Mouse (Mus musculus) heart, embryonic 16.5 days (tissue): Measurements from ENCODE around the gene Basp1. TPM values are rescaled to one million over a fixed set of nuclear protein-coding genes. Genes with fewer than 3 reads are reported as not detected.

Experiments
- ATAC-seq: fragments of 200-750 bp; cut with Nextera tagmentation; replicated peaks from 2 replicates; pipeline ENCODE4 v1.8.0; 2017; ENCODE audit warnings: moderate number of reproducible peaks; ENCODE audit not compliant: insufficient read depth, low FRiP score; ENCODE audit errors: extremely low read depth
- H3K27ac ChIP-seq: fragments of 300-500 bp; sonication (generic); 2 replicates; pipeline ENCODE4 v1.5.1; 2014; ENCODE audit warnings: mild to moderate bottlenecking, low read length, control low read depth, moderate library complexity
- H3K27me3 ChIP-seq: fragments of 300-500 bp; sonication (generic); 2 replicates; pipeline ENCODE4 v1.6.1; 2014; ENCODE audit warnings: low read length, mixed read lengths; ENCODE audit not compliant: control insufficient read depth, insufficient read depth
- H3K36me3 ChIP-seq: fragments of 300-500 bp; sonication (generic); 2 replicates; pipeline ENCODE4 v1.6.1; 2014; ENCODE audit not compliant: control insufficient read depth, insufficient read depth
- H3K4me1 ChIP-seq: fragments of 300-500 bp; sonication (generic); 2 replicates; pipeline ENCODE4 v1.6.1; 2014; ENCODE audit warnings: low read length, mixed read lengths; ENCODE audit not compliant: control insufficient read depth, insufficient read depth
- H3K4me2 ChIP-seq: fragments of 300-500 bp; sonication (generic); 2 replicates; pipeline ENCODE4 v1.6.1; 2014; ENCODE audit warnings: low read depth, mild to moderate bottlenecking, control low read depth, low read length
- H3K4me3 ChIP-seq: fragments of 300-500 bp; sonication (generic); 2 replicates; pipeline ENCODE4 v1.5.1; 2014; ENCODE audit warnings: mild to moderate bottlenecking, control low read depth, low read length
- H3K9ac ChIP-seq: fragments of 300-500 bp; sonication (generic); 2 replicates; pipeline ENCODE4 v1.6.1; 2014; ENCODE audit warnings: low read length, control low read depth
- H3K9me3 ChIP-seq: fragments of 300-500 bp; sonication (generic); replicated peaks from 2 replicates; pipeline ENCODE4 v1.6.1; 2016; ENCODE audit warnings: low read length; ENCODE audit not compliant: control insufficient read depth
- WGBS: fragments of 180-500 bp; shearing (Covaris S2); extraction: QIAGEN DNeasy Blood & Tissue Kit; methylation state at CpG from one replicate; pipeline ENCODE4 v1.1.7; 2014; 5-methylcytosine and 5-hydroxymethylcytosine counted together
- polyA plus RNA-seq: library from polyadenylated mRNA; unstranded; fragments of >200 nt; fragmentation: Nextera tagmentation; extraction: Ambion mirVana; gene quantifications from 2 replicates; pipeline ENCODE4 v1.2.1, GENCODE M21; 2015

The Basp1 gene
- polyA plus RNA-seq, 1 experiment from 2014 or later, result 3.1 TPM

DNA sequence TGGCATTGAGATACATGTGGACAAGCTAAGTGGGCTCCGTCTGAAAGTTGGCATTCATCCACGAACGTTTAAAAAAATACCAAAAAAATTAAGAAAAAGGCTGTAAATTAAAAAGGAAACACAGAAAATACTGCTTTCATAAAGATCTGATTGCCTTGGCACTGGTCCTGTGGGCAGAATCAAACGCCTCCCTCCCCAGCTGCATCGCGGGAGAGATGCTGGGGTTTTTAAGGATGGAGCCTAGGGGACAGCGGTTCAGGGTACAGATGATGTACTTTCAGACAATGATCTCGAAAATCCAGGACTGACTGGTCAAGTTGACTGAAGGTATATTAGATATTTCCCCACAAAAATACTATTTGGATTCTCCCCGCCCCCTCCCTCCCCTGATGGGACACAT, 49.9 kb downstream of the Basp1 start:
- Histone ChIP-seq H3K4me2 (peak overlapping the region; percentile 72), H3K9me3 (no peaks in the 10 kb centered on the region), H3K27ac (no peak overlapping the region), H3K4me1 (peaks cover 2% of the 10 kb centered on the region; the same call in 1 of the 2 replicates), H3K4me3 (no peak overlapping the region; the same call in 1 of the 2 replicates), H3K9ac (no peak overlapping the region), H3K27me3 (peaks cover 4% of the 10 kb centered on the region; the same call in 1 of the 2 replicates), H3K36me3 (no peaks in the 10 kb centered on the region; the same call in 1 of the 2 replicates)
- WGBS, result 92% methylated on average over 9 of the region's 9 CpGs
- ATAC-seq, result no peak

DNA sequence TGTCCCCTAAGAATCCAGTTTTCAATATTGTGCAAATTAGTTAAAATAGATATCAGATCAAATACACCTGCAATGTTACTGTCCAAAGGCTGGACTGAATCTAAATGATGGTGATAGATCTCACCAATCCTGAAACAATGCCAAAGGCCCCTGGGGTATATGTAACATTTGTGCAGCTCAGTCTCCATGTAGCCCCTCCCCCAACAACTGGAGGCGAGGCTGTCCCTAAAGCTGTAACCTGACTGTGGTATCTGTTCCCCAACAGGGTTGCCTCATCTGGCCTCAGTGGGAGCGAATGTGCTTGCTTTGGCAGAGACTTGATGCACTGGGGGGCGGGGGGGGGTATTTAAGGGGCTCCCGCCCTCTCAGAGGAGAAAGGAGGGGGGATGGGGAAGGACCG, 52.7 kb downstream of the Basp1 start:
- Histone ChIP-seq H3K4me3 (no peak overlapping the region), H3K27ac (no peak overlapping the region), H3K36me3 (no peaks in the 10 kb centered on the region), H3K4me1 (peaks cover 2% of the 10 kb centered on the region; the same call in 1 of the 2 replicates), H3K27me3 (peaks cover 4% of the 10 kb centered on the region; the same call in 1 of the 2 replicates), H3K9me3 (no peaks in the 10 kb centered on the region), H3K4me2 (no peak overlapping the region), H3K9ac (no peak overlapping the region)
- ATAC-seq, result no peak
- WGBS, result 61% methylated on average over 5 of the region's 5 CpGs

DNA sequence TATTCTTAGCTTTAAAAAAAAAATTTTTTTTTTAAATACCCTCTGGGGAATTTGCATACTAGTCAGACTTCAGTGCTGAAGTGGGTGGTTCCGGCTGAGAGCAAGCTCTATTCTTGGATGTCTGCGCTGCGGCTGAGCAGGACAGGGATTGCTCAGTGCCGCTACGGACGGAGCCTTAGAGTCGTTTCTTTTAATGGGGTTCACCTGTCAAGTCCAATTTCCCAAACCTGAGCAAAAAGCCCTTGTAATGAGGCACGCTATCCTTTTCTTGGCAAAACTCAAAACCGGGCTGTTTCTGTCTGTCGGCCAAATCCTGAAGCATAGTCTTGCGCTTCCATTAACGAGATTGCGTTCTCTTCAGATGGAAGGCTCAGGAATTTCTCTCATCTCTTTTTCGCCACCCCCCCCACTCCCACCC, 54.9 kb downstream of the Basp1 start:
- ATAC-seq, result no peak
- Histone ChIP-seq H3K4me1 (no peaks in the 10 kb centered on the region), H3K27ac (no peak overlapping the region), H3K4me2 (peak overlapping the region; percentile 53), H3K9ac (no peak overlapping the region), H3K36me3 (no peaks in the 10 kb centered on the region), H3K27me3 (peaks cover 3% of the 10 kb centered on the region; the same call in 1 of the 2 replicates), H3K9me3 (no peaks in the 10 kb centered on the region), H3K4me3 (peak overlapping the region; percentile 35)
- 50% methylated on average over 14 of the region's 14 CpGs for WGBS

DNA sequence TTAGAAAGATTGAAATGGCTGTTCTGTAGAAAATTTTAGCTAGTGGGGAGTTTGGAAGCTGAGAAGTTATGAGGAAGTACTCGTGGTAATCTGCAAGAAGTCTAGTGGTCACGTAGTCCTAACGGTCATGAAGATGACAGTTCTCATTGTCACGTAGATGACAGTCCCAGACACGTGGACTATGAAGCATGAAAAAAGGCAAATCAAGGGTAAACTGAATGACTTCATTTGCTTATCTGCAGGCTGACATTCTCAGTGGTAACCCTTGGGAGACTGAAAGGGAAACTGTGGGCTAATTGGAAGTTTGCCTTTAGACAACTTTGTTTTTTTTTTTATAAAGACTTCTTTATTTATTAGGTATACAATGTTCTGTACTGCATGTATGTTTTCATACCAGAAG, 58.2 kb downstream of the Basp1 start:
- H3K4me1 ChIP-seq, result no peaks in the 10 kb centered on the region
- WGBS, result 57% methylated on average over 5 of the region's 5 CpGs
- no peaks in the 10 kb centered on the region for H3K9me3 ChIP-seq
- H3K9ac ChIP-seq, result no peak overlapping the region
- ATAC-seq, result no peak
- no peak overlapping the region for H3K27ac ChIP-seq
- no peaks in the 10 kb centered on the region for H3K36me3 ChIP-seq
- no peaks in the 10 kb centered on the region for H3K27me3 ChIP-seq
- H3K4me2 ChIP-seq, result no peak overlapping the region
- no peak overlapping the region for H3K4me3 ChIP-seq

DNA sequence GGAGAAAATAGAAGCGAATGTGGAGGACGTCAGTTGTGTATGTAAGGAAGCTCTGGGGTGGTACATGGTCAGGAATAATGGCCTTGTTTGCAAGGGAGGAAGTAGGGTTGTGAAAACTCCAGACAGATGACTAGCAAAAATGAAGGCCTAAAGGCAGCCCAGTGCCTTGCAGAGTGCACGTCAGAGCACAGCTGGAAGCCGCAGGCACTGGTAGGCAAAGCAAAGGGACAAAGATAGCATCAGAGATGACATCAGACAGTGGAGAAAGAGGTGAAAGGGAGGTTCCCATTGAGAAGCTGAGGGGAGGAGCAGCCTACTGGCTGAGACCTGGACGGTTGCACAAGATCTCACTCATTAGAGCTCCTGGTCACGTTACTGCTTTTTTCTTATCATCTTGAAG, 58.8 kb downstream of the Basp1 start:
- H3K27ac ChIP-seq, result no peak overlapping the region
- H3K9ac ChIP-seq, result no peak overlapping the region
- H3K9me3 ChIP-seq, result no peaks in the 10 kb centered on the region
- H3K4me2 ChIP-seq, result no peak overlapping the region
- no peaks in the 10 kb centered on the region for H3K36me3 ChIP-seq
- H3K27me3 ChIP-seq, result no peaks in the 10 kb centered on the region
- peak; percentile 49; the same call in 1 of the 2 replicates for ATAC-seq
- no peak overlapping the region for H3K4me3 ChIP-seq
- H3K4me1 ChIP-seq, result no peaks in the 10 kb centered on the region
- 63% methylated on average over 6 of the region's 6 CpGs for WGBS

DNA sequence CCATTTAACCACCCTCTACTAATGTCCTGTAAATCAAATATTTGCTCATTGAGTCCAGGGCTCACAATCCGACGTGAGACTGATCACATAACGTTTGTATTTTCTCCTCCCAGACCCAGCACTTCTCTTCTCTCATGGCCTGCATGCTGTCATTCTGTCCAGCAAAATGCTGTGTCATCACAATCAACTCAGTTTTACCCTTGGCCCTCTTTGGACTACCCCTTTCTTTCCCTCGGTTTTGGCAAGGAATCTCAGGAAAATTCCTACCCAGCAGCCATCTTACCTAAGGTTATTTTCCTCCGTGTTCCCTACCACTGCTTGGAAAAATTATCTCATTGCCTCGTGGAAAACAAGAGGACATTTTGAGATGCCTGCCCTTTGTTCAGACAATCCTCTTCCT, 60.1 kb downstream of the Basp1 start:
- Histone ChIP-seq H3K4me2 (no peak overlapping the region), H3K36me3 (no peaks in the 10 kb centered on the region), H3K4me1 (no peaks in the 10 kb centered on the region), H3K9ac (no peak overlapping the region), H3K27me3 (no peaks in the 10 kb centered on the region), H3K27ac (no peak overlapping the region), H3K4me3 (no peak overlapping the region), H3K9me3 (no peaks in the 10 kb centered on the region)
- 69% methylated on average over 6 of the region's 6 CpGs for WGBS
- ATAC-seq, result no peak

DNA sequence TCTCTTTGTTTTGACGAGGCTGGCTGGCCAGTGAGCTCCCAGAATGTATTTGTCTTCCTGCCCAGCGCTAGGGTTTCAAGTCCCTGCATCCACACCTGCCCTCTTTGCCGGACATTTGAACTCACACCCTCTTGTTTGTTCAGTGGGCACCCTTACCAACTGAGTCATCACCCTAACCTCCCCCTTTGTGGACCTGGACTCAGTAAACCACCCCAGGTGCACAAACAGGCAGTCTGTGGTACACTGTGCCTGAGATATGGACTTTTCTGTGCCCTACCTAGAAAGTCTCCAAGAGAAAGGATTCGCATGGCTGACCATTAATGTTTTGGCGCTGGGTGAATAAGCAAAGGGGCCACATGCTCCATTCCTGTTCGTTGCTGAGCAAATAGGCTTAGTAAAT, 70.3 kb downstream of the Basp1 start:
- no peak overlapping the region for H3K9ac ChIP-seq
- no peaks in the 10 kb centered on the region for H3K36me3 ChIP-seq
- ATAC-seq, result no peak

DNA sequence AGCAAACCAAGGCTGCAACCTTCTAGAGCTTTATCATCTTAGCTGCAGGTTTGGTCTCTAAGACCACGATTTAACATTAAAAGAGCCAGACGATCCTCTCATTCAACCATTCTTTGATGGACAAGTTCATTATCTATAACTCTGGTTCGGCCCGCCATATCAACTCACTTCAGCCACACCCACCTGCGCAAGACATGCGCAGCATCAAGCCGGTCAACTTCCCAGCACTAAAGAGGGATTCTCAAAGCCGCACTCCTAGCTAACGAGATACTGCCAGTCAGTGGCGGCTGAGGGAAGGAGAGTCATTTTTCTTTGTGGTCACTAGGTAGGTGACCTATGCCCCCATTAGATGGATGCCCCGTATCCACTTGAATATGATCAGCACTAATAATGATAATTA, 78.3 kb downstream of the Basp1 start:
- no peaks in the 10 kb centered on the region for H3K4me1 ChIP-seq
- H3K4me2 ChIP-seq, result no peak overlapping the region
- ATAC-seq, result no peak
- WGBS, result 89% methylated on average over 11 of the region's 11 CpGs
- no peaks in the 10 kb centered on the region for H3K36me3 ChIP-seq
- H3K27ac ChIP-seq, result no peak overlapping the region
- no peaks in the 10 kb centered on the region for H3K9me3 ChIP-seq
- no peak overlapping the region for H3K4me3 ChIP-seq
- H3K27me3 ChIP-seq, result no peaks in the 10 kb centered on the region
- H3K9ac ChIP-seq, result no peak overlapping the region

More for the DNA sequence above, 70.3 kb downstream of the Basp1 start:
- no peak overlapping the region for H3K27ac ChIP-seq
- no peaks in the 10 kb centered on the region for H3K4me1 ChIP-seq
- no peak overlapping the region for H3K4me2 ChIP-seq
- H3K9me3 ChIP-seq, result no peaks in the 10 kb centered on the region
- H3K4me3 ChIP-seq, result no peak overlapping the region
- H3K27me3 ChIP-seq, result no peaks in the 10 kb centered on the region
- 73% methylated on average over 6 of the region's 6 CpGs for WGBS

DNA sequence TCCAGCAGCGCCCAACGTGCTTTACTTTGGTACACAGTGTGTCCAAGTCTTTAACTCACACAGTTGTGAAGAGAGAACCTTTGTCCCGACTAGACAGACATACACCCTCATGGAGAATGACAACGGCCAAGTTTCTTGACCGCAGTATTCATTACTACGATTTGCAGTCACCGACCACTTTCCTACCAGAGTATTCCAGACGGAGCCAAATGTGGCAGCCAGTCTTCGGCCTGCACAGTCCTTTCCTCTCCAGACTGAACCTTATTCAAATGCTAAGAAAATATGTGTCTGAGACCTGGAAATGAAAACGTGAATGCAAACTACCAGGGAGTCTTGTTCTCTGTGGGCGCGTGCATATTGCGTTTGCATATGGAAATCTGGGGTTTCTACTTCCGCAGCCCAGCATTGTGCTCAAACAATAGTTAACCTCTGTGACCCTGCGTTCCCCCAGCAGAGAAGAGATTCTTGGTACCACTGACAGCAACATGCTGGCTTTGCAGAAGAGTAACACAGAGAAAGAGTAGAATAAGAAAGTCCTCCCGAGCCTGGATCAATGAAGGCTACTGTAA, 81.6 kb downstream of the Basp1 start:
- 69% methylated on average over 16 of the region's 16 CpGs for WGBS
- ATAC-seq, result no peak

More for the DNA sequence above, 81.6 kb downstream of the Basp1 start:
- Histone ChIP-seq H3K4me3 (no peak overlapping the region), H3K9ac (no peak overlapping the region), H3K27me3 (no peaks in the 10 kb centered on the region), H3K27ac (no peak overlapping the region), H3K4me2 (no peak overlapping the region), H3K36me3 (no peaks in the 10 kb centered on the region), H3K9me3 (no peaks in the 10 kb centered on the region), H3K4me1 (no peaks in the 10 kb centered on the region)
